Mouse (Mus musculus): ENCODE results near the gene Tia1. TPM values are rescaled to one million over a fixed set of nuclear protein-coding genes. Genes with fewer than 3 reads are reported as not detected.
A peak's percentile ranks its signal among the peaks of the same experiment; 100 is the strongest.

The Tia1 gene
- total RNA-seq, 2 experiments from 2014 or later: 32.9 to 59.5 TPM

GRCm38 (mm10) chr6:86383370-86383769 lies 20.6 kb upstream of the Tia1 start:
- ATAC-seq (replicated peaks; ENCODE audit: low FRiP score, poor library complexity, severe bottlenecking): no peak

DNA sequence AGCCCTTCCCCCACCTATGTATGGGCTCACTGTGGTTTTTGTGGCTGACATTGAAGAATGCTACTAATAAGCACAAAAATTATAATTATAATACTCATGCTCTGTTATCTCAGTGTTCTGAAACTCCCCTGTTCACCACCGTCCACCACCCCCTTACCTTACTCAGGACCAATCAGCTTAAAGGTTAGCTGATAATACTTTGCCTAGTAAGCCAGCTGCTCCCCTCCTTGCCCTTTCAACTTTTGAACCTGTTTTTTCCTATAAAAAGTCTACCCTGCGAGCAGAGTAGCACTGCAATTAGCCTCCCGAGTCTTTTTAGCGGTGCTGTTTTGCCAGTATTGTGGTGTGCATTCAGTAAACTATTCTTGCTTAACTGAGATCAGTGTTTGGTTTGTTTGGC lies 19.3 kb upstream of the Tia1 start:
- no peak for ATAC-seq (replicated peaks; ENCODE audit: low FRiP score, poor library complexity, severe bottlenecking)

DNA sequence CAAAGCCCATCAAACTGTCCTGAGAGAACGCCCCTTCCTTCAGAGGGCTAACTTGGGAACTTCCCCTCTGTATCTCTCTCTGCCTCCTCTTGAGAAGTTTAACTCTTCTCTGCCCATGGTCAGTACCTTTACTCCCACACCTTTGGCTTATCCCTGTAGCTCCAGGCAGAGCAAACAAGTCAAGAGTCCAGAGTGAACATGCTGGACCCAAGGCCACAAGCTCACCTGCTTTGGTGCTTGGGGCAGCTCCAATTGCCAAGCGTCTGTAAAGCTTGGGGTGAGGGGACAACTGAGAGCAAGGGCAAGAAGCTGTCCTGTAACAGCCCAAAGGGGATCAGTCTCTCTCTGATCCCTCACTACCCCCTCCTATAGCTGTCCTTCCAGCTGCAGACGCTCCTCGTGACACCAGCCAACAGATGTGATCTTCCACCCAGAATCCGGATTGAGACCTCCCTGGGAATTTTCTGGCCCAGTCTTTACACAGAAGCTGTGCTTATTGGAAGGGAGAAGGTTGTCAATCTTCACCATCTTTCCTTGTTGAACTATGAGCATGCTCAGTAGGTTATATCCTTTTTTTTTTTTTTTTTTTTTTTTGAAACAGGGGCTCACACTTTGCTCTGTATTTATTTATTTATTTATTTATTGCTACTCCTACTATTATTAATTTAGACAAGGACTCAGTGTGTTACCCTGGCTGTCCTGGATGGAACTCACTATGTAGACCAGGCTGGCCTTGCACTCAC lies 18.5 kb upstream of the Tia1 start:
- ATAC-seq (replicated peaks; ENCODE audit: low FRiP score, poor library complexity, severe bottlenecking): no peak

DNA sequence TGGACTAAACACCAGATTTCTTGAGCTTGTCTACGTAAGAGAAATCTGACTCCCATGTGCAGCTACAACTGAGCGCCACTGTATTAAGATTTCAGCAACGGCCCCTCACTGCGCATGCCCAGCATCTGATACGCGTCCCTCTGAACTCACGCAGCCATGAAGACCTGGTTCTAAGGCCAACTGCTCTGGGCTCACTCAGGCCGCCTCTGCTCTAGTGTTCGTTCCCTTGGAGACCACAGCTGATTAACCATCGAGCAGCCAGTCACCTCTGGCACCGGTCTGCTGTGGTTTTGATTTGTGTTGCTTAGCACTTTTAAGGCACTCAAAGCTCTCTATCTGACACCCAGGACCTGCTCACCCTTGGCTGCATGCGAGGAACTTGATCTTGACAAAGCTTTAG lies 16.7 kb upstream of the Tia1 start:
- no peak for ATAC-seq (replicated peaks; ENCODE audit: low FRiP score, poor library complexity, severe bottlenecking)

GRCm38 (mm10) chr6:86388461-86388860 lies 15.6 kb upstream of the Tia1 start:
- ATAC-seq (replicated peaks; ENCODE audit: low FRiP score, poor library complexity, severe bottlenecking): no peak

- no peak for ATAC-seq (replicated peaks; ENCODE audit: low FRiP score, poor library complexity, severe bottlenecking)
Observed at GRCm38 (mm10) chr6:86391326-86391725, 12.7 kb upstream of the Tia1 start.

- ATAC-seq (replicated peaks; ENCODE audit: low FRiP score, poor library complexity, severe bottlenecking): no peak
Observed at GRCm38 (mm10) chr6:86393187-86393586, 10.8 kb upstream of the Tia1 start.

- ATAC-seq (replicated peaks; ENCODE audit: low FRiP score, poor library complexity, severe bottlenecking): no peak
Observed at GRCm38 (mm10) chr6:86394078-86394720, 9.8 kb upstream of the Tia1 start.

DNA sequence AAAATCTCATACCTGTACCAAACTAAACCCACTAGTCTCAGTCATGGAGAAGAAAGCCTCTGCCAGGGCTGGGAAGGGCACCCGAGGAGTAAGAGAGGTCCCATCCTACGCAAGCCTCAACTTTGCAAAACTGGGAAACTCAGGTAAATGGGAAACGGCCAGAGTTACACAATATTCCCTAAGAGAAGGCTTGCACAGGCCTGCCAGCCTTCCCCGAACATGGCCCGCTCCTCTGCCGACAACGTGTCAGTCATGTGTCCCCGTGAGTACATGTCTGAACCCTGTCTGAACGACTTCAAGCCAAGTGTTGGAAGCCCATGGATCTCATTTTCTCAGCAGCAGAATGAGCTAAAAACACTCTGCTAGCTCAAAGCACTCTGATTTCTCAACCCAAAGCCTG lies 9.0 kb upstream of the Tia1 start:
- ATAC-seq (replicated peaks; ENCODE audit: low FRiP score, poor library complexity, severe bottlenecking): no peak

DNA sequence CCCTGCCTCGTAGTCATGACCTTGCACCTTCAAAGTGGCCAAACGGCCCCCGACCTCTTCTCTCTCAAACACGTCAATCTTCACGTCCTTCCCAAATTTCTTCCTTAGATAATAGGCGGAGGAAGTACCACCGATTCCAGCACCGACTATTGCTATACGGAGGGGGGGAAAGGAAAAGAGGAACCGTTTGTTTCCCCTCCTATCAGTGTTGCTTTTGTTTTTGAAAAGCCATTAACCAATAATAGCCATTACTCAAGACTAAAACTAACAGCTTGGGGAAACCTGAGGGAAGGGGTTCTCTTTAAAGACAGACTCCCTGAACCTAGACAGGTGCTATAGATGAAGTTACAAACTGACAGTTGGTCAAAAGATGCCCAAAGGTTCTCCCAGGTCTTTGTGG lies 8.1 kb upstream of the Tia1 start:
- no peak for ATAC-seq (replicated peaks; ENCODE audit: low FRiP score, poor library complexity, severe bottlenecking)

DNA sequence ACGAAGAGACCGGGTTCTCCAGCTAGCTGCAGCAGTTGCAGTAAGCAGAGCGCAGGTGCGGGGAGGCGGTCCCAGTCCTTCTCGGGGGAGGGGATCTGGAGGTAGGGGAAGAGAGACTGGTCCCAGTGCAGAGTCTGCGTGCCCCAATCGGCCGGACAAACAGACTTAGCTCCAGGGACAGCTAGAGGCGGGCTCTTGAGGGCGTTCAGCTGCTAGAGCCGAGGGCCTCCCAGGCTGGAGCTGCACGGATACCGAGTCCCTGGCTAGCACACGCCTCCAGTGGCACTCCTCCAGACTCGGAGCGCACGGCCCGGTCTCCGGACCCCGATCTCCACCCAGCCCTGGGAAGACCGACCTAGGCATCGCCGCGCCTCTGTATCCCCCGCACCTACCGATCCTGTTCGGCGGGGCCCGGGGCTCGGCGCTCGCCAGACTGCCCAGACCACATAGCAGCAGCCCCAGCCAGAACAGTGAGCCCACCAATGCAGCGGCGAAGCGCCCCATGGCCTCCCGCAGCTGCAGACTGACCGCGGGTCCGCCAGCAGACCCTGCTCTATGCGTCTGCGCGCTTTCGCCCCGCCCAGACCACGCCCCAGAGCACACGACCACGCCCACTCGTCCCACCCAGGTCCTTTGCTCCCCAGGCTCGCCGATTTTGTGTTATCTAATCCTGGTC lies 7.3 kb upstream of the Tia1 start, which contains the start of gene Pcyox1:
Gene Pcyox1 (minus strand): TSS at position 574 of the 676 bp plus-strand sequence.
- ATAC-seq (replicated peaks; ENCODE audit: low FRiP score, poor library complexity, severe bottlenecking): peak; percentile 80

DNA sequence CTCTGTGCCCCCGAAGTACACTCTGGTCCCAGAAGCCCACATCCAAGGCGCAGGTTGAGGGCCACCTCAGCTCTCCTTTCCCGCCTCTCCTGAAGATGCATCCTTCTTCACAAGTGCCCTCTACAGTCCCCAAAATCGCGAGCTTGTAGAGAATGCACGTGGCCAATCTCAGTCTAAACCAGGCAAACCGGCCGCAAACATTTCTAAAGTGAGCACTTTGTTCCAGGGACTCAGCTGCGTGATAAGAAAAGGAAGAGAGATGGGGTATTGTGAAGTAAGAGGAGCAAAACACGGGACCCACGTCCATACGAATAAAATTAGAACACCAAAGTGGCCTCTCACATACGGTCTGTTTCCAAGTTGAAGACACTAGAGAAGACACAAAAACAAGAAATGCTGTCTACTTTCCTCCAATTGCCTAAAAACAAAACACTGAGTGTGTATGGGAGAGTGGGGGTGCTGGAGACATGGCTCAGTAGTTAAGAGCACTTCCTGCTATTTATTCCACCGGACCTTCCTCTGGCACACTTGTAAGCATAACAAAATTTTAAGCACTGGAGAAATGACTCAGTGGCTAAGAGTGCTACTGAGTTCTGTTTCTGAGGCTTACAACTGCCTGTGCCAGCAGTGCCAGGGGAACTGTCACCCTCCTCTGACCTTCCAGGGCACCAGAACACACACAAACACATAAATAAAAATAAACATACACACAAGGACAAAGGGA lies 6.6 kb upstream of the Tia1 start:
- ATAC-seq (replicated peaks; ENCODE audit: low FRiP score, poor library complexity, severe bottlenecking): no peak

DNA sequence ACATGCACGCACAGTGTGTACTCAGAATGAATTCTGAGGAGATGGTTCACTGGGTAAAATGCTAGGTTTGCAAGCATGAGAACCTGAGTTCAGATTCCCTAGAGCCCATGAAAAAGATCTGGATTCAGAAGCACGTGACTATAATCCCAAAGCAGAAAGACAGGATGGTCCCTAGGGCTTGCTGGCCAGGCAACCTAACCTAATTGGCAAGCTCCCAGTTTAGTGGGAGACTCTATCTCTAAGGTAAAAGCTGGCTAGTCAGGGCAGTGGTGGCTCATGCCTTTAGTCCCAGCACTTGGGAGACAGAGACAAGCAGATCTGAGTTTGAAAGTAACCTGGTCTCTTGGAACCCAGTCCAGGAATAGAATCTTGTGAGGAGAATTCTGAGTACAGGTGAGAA lies 5.0 kb upstream of the Tia1 start:
- no peak for ATAC-seq (replicated peaks; ENCODE audit: low FRiP score, poor library complexity, severe bottlenecking)

DNA sequence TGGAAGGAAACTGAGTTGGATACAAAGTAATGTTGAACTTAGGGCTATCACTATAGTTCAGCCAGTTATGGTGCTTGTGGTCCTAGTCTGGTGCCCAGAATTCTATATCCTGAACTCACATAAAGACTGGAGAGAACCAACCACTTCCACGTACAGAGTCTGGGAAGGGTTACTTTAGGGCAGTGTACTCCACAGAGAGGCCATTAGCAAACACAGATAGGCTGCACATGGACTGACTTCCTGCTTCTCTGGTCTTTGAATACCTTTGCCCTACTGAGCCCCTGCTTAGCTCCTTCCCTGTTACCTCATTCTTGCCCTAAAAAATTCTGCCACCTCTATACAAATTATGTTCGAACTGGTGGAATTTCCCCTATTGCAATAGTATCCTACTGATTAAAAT lies 4.0 kb upstream of the Tia1 start:
- no peak for ATAC-seq (replicated peaks; ENCODE audit: low FRiP score, poor library complexity, severe bottlenecking)

DNA sequence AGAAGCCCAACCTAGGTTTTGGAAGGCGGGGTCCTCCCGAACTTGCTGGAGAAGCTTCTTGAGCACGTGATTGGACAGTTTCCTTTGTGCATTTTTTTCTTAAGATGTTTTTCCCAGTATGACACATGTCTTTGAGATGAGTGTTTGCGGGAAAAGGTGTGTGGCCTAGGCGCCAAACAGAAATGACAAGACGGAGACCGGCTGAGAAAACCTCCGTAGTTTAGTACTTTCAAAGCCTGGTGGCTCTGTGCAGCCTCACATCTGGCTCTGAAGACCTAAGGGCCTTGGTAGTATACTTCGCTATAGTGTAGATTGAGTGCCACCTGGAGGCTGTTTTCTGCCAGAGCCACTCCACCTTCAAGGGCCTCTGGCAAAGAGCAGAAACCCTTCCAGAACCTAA lies 3.0 kb upstream of the Tia1 start:
- ATAC-seq (replicated peaks; ENCODE audit: low FRiP score, poor library complexity, severe bottlenecking): 0 out of 2 replicates have a peak, but pooled peaks have one; percentile 23

DNA sequence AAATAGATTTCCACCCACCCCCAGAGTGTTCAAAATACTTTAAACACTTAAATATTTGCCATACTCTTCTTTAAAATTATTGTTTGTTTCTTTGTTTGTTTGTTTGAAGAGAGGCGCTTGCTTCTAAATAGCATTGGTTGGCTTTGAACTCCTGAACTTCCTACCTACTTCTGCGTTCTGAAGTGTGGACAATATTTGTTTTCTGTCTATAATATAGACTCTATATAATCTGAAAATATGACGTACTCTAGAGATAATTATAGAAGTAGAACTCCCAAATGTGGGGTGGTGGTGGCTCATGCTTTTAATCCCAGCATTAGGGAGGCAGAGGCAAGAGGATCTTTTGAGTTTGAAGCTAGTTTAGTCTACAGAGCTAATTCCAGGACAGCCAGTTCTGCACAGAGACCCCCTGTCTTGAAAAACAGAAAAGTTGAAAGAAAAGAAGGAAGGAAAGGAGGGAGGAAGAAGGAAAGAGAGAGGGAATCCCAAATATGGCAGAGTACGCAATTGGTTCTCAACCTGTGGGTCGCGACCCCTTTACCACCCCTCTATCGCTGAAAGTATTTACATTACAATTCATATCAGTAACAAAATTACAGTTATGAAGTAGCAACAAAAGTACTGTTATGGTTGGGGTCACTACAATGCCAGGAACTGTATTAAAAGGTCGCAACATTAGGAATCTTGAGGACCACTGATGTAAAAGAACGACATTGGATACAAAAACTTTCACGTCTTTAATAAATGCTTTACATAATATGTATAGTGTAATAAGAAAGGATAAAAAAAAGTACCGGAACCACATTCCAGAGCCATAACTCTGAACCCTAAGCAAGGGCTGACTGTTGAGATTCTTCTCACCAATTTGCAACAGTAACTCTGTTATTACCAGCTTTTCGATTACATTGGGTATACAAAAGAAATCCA lies 1.1 kb upstream of the Tia1 start:
- no peak for ATAC-seq (replicated peaks; ENCODE audit: low FRiP score, poor library complexity, severe bottlenecking)

- peak; percentile 69 for ATAC-seq (replicated peaks; ENCODE audit: low FRiP score, poor library complexity, severe bottlenecking)
Observed at GRCm38 (mm10) chr6:86403728-86404099, 305 bp upstream of the Tia1 start.

- ATAC-seq (replicated peaks; ENCODE audit: low FRiP score, poor library complexity, severe bottlenecking): no peak
Observed at GRCm38 (mm10) chr6:86404996-86405395, 977 bp downstream of the Tia1 start.

DNA sequence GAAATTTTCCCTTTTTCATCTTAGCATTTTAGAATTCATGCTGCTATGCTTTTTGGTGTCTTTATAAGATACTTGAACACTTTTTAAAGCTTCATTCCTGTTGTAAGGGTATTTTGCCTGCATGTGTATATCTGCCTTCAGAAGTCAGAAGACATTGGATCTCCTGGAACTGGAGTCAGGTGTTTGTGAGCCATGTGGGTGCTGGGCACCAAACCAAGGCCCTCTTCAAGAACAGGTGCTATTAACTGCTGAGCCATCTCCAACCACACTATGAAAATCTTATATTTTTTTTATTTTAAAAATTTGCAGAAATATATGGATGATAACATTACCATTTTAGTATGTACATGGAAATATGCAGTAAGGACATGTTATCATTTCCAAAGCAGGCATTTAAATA lies 2.3 kb downstream of the Tia1 start:
- no peak for ATAC-seq (replicated peaks; ENCODE audit: low FRiP score, poor library complexity, severe bottlenecking)
